Mouse (Mus musculus): Measurements from ENCODE around the gene Zfp287. TPM values are rescaled to one million over a fixed set of nuclear protein-coding genes. Genes with fewer than 3 reads are reported as not detected.

The Zfp287 gene
- polyA plus RNA-seq, 1 experiment from 2014 or later = 20.4 TPM

GRCm38 (mm10) chr11:62660885-62661284 is 70.8 kb downstream of the Zfp287 start:
- Histone ChIP-seq H3K27me3 (no peaks in the 10 kb centered on the region), H3K4me3 (no peak overlapping the region), H3K4me1 (no peaks in the 10 kb centered on the region), H3K36me3 (peaks cover 15% of the 10 kb centered on the region; the same call in 1 of the 2 replicates), H3K4me2 (replicated peaks) (no peak overlapping the region), H3K27ac (replicated peaks) (no peak overlapping the region), H3K9ac (replicated peaks) (no peak overlapping the region), H3K9me3 (no peaks in the 10 kb centered on the region)
- whole genome bisulfite sequencing = 69% methylated on average over 4 of the region's 4 CpGs
- no peak for ATAC-seq (ENCODE audit: low FRiP score, low read depth)

- Histone ChIP-seq H3K27ac (replicated peaks) (no peak overlapping the region), H3K9ac (replicated peaks) (no peak overlapping the region), H3K27me3 (no peaks in the 10 kb centered on the region), H3K4me2 (replicated peaks) (no peak overlapping the region), H3K4me3 (no peak overlapping the region), H3K9me3 (no peaks in the 10 kb centered on the region), H3K4me1 (peaks cover 18% of the 10 kb centered on the region), H3K36me3 (no peaks in the 10 kb centered on the region)
- ATAC-seq (ENCODE audit: low FRiP score, low read depth) = no peak
- 91% methylated on average over 3 of the region's 3 CpGs for WGBS
Measured at GRCm38 (mm10) chr11:62652080-62652479, 79.6 kb downstream of the Zfp287 start.

DNA sequence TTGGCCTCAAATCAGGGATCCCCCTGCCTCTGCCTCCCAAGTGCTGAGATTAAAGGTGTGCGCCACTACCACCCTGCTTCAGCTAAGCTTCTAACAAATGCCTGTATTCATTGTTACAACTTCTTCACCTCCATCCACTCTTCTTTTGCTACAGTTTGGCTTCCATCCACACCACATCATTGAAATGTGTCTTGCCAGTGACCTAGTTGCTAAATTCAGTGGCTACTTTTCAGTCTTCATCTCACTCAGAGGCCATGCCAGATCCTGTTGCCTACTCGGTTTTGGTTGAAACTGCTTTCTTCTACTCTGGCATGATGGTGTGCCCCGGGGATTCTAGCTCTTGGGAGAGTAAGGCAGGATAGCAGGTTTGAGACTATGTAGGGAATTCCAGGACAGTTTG is 80.1 kb downstream of the Zfp287 start:
- Histone ChIP-seq H3K4me3 (no peak overlapping the region), H3K27me3 (no peaks in the 10 kb centered on the region), H3K9ac (replicated peaks) (no peak overlapping the region), H3K9me3 (no peaks in the 10 kb centered on the region), H3K27ac (replicated peaks) (no peak overlapping the region), H3K4me2 (replicated peaks) (no peak overlapping the region), H3K4me1 (peaks cover 23% of the 10 kb centered on the region), H3K36me3 (no peaks in the 10 kb centered on the region)
- ATAC-seq (ENCODE audit: low FRiP score, low read depth) = no peak
- WGBS = 93% methylated on average over 3 of the region's 3 CpGs

Other genes with a start within 250 kb of the Zfp287 start
- gene Cenpv, start 192.6 kb downstream of the Zfp287 start, polyA plus RNA-seq (2016; fragmentation: Nextera tagmentation; extraction: Ambion mirVana) = 73.6 and 86.9 TPM in 2 replicates
- gene Ubb, start 180.7 kb downstream of the Zfp287 start, polyA plus RNA-seq (2016; fragmentation: Nextera tagmentation; extraction: Ambion mirVana) = 3,778 and 3,810 TPM in 2 replicates
- 10.9 and 12.7 TPM in 2 replicates for gene Trpv2, start 157.4 kb downstream of the Zfp287 start, polyA plus RNA-seq (2016; fragmentation: Nextera tagmentation; extraction: Ambion mirVana)
- gene Lrrc75a, start 83.4 kb downstream of the Zfp287 start, polyA plus RNA-seq (2016; fragmentation: Nextera tagmentation; extraction: Ambion mirVana) = 12.8 and 16.6 TPM in 2 replicates
- gene Mmgt2, start 83.2 kb downstream of the Zfp287 start, polyA plus RNA-seq (2016; fragmentation: Nextera tagmentation; extraction: Ambion mirVana) = 36.4 and 39.9 TPM in 2 replicates
- not detected in 2 replicates for gene Gm10428, start 21.2 kb upstream of the Zfp287 start, polyA plus RNA-seq (2016; fragmentation: Nextera tagmentation; extraction: Ambion mirVana)
- gene Zfp286, start 57.6 kb upstream of the Zfp287 start, polyA plus RNA-seq (2016; fragmentation: Nextera tagmentation; extraction: Ambion mirVana) = 31.8 and 34.0 TPM in 2 replicates
- gene Trim16, start 88.3 kb upstream of the Zfp287 start, polyA plus RNA-seq (2016; fragmentation: Nextera tagmentation; extraction: Ambion mirVana) = 4.5 and 6.1 TPM in 2 replicates
- gene Fbxw10, start 115.2 kb upstream of the Zfp287 start, polyA plus RNA-seq (2016; fragmentation: Nextera tagmentation; extraction: Ambion mirVana) = 0.45 and 0.64 TPM in 2 replicates
- 45.1 and 46.1 TPM in 2 replicates for gene Tvp23b, start 147.6 kb upstream of the Zfp287 start, polyA plus RNA-seq (2016; fragmentation: Nextera tagmentation; extraction: Ambion mirVana)
- gene Cdrt4, start 219.3 kb upstream of the Zfp287 start, polyA plus RNA-seq (2016; fragmentation: Nextera tagmentation; extraction: Ambion mirVana) = not detected in 2 replicates